Mouse (Mus musculus) brain, embryonic 14.5 days (tissue): ENCODE measurements around the gene Cbfa2t3. TPM values are rescaled to one million over a fixed set of nuclear protein-coding genes. Genes with fewer than 3 reads are reported as not detected.
A peak's percentile ranks its signal among the peaks of the same experiment; 100 is the strongest.

Experiments
- DNase-seq: peaks from one replicate; pipeline ENCODE4 v3.0.0-alpha.2; 2011; ENCODE audit warnings: low read depth
- CTCF ChIP-seq: fragments of 200-500 bp; IDR thresholded peaks from 2 replicates; pipeline ENCODE4 v1.5.1; 2012; ENCODE audit warnings: inconsistent platforms, mild to moderate bottlenecking, moderate library complexity, borderline replicate concordance; ENCODE audit not compliant: insufficient read depth, insufficient read length; ENCODE audit errors: extremely low read depth
- POLR2A ChIP-seq: fragments of 200-500 bp; IDR thresholded peaks from 2 replicates; pipeline ENCODE4 v1.6.1; 2012; ENCODE audit warnings: mild to moderate bottlenecking, inconsistent platforms, borderline replicate concordance; ENCODE audit not compliant: poor library complexity, insufficient read depth, insufficient read length, severe bottlenecking; ENCODE audit errors: extremely low read depth
- polyA plus RNA-seq: library from polyadenylated mRNA; depleted of rRNA; stranded (reverse); fragments of >200 nt; gene quantifications from 2 replicates; pipeline ENCODE4 v1.2.3, GENCODE M21; 2012

Cbfa2t3 gene
- polyA plus RNA-seq, 1 experiment, result 30.2 TPM

DNA sequence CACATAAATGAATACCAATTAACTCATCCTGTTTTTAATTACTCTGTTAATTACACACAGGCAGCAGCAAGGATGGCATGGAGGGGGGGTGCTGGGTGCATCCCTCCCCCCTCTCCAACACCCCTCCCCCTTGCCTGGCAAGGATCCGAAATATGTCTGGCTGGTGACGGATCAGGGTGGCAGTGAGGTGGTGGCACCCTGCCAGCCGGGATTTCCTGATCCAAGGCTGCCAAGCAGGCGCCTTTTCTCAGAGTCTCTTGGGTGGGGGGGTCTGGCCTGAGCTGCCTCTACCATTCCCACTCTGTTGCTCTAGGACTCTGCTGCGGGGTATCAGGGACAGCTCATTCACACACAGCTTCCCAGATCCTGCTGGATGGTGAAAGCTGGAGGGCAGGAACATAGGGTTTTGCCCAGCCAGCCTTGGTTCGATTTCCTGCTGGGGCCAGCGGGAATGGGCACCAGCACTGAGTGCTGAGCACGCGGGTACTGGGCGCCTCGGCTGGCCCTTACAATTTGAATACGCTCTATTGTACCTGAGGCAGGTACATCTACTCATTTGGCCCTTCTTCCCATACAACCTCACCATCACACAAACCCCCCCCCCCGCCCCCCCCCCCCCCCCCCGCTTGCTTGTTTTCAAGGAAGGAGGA lies 33.1 kb downstream of the Cbfa2t3 start:
- TF ChIP-seq CTCF, result no peak
- no peak for TF ChIP-seq POLR2A
- peak; percentile 95 for DNase-seq

DNA sequence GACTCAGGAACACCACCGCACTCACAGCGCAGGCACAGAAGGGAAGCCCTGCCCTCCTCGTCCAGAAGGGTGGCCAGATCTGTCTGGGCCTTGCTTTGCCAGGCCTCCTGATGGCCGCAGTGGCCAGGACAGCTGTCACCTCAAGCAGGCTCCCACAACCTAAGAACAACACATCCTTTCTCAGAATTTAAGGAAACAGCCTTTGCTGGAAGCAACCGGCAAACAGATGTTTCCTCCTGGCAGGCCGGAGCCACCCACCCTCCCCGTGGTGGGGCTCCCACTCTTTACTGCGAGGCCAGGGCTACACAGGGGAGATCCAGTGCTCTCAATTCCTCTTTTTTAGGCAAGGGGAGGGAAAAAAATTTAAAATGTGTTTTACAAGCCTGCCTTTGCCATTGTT lies 33.7 kb downstream of the Cbfa2t3 start:
- no peak for TF ChIP-seq POLR2A
- no peak for TF ChIP-seq CTCF
- peak; percentile 75 for DNase-seq

DNA sequence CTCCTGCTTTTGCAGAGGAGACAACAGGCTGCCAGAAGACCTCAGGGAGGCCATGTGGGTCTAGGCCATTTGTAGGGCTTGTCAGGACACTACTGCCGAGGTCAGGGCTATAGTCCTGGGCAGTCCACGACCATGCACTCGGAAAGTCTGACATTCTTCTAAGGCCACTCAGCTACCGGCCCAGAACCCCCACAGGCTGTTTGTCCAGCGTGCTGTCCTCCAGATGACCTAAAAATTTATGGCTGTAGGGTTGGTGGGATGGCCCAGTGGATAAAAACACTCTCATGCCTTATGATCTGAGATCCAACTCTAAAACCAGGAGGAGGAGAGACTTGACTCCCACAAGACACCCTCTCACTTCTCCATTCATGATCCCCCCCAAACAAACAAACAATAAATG lies 35.2 kb downstream of the Cbfa2t3 start:
- DNase-seq, result no peak
- TF ChIP-seq POLR2A, result no peak
- TF ChIP-seq CTCF, result no peak

DNA sequence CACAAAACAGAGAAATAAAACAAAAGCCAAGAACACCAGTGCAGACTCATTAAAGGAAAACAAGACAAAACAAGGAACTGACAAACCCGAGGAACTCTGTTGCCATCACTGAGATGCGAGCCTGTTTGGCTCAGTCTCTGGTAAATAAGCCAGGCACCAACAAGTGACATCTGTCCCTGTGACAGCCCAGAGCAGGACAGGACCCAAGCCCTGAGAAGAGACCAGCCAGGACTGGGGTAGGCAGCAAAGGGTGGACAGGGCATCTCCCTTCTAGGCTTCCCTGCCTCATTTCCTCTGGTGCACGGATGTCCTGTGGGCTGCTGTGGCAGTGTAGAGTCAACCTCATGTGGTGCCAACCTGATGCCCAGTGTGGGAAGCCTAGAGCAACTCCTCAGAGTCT lies 35.8 kb downstream of the Cbfa2t3 start:
- TF ChIP-seq CTCF (no peak), POLR2A (no peak)
- DNase-seq, result no peak

GRCm38 (mm10) chr8:122661894-122662293 lies 37.0 kb downstream of the Cbfa2t3 start:
- no peak for TF ChIP-seq CTCF
- no peak for TF ChIP-seq POLR2A
- no peak for DNase-seq

DNA sequence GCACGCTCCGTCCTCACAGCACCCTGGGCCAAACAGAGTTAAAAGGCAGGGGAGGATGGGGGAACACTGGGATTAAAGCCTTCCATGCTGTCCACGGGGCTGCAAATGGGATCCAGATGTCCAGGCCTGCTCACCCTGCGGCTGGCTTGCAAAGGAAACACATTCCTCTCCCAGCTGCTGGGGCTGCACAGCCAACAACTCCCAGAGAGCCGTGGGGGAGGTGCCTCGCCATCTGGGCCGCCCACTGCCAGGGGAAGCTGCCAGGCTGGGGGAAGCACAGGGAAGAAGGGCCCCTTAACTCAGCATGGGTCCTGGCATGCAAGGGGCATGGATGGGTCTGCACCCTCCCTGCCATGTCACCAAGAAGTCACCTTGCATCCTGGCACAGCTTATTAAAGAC lies 37.8 kb downstream of the Cbfa2t3 start:
- TF ChIP-seq POLR2A (no peak), CTCF (no peak)
- DNase-seq, result peak; percentile 73

- DNase-seq, result no peak
- TF ChIP-seq CTCF, result peak; percentile 59
- TF ChIP-seq POLR2A, result no peak
These were observed 38.9 kb downstream of the Cbfa2t3 start for GRCm38 (mm10) chr8:122660022-122660421.

DNA sequence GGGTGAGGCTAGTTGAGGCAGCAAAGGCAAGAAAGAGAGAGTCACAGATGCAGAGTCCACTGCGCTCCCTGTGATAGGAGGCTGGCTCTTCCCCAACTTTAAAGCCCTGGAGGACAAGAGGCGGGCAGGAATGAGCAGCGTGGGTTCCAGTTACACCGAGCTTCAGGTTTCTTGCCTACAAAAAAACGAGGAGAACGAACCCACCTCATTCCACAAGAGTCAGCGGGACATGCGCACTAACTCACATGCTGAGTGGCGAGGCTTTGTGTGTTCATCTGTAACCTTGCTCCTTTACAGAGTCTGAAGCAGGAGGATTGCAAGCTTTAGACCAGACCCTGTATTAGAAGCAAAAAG lies 40.1 kb downstream of the Cbfa2t3 start:
- DNase-seq, result no peak
- TF ChIP-seq CTCF (no peak), POLR2A (no peak)

- TF ChIP-seq POLR2A (no peak), CTCF (no peak)
- no peak for DNase-seq
These were observed 40.6 kb downstream of the Cbfa2t3 start for GRCm38 (mm10) chr8:122658149-122658806.

GRCm38 (mm10) chr8:122656056-122656999 lies 42.6 kb downstream of the Cbfa2t3 start:
- TF ChIP-seq CTCF (no peak), POLR2A (no peak)

DNA sequence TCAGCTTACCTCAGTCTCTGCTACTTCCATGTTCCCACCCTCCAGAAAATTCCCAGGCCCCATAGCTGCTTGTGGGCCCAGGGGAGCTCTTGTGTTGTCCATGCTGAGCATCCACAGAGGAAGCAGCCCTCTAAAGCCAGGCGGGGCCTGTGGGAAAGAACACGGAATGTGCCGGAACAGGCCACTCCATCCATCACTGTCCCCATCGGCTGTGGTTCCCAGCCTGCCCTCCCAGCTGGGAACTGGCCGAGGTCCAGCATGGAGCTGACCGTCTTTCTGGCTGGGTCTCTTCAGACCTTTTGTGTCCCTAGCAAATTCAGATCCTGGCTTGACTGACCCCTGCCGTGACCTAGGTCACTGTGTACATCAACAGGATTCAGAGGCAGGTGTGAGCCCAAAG lies 44.1 kb downstream of the Cbfa2t3 start:
- TF ChIP-seq CTCF (no peak), POLR2A (no peak)

More at GRCm38 (mm10) chr8:122656056-122656999, 42.6 kb downstream of the Cbfa2t3 start:
- no peak for DNase-seq

GRCm38 (mm10) chr8:122652643-122653042 lies 46.3 kb downstream of the Cbfa2t3 start:
- DNase-seq, result no peak
- TF ChIP-seq POLR2A, result no peak
- TF ChIP-seq CTCF, result no peak

More for the DNA sequence above, 44.1 kb downstream of the Cbfa2t3 start:
- DNase-seq, result no peak

- TF ChIP-seq CTCF (no peak), POLR2A (no peak)
- DNase-seq, result peak; percentile 55
These were observed 47.5 kb downstream of the Cbfa2t3 start for GRCm38 (mm10) chr8:122651326-122651921.
